Mouse (Mus musculus) ES-E14 (cell line): Measurements from ENCODE around the gene Gm13275.
"Not testable (repeated sequence)": the region's sequence is repeated elsewhere in the genome, so short reads cannot be mapped to it uniquely, and the experiment has no call there.

Source experiments
- CHD2 ChIP-seq: IDR thresholded peaks from 2 replicates; pipeline ENCODE4 v1.6.1; 2014; ENCODE audit warnings: mild to moderate bottlenecking, low read depth, low read length, inconsistent platforms
- HCFC1 ChIP-seq: IDR thresholded peaks from 2 replicates; pipeline ENCODE4 v1.6.1; 2012; ENCODE audit warnings: low read length, inconsistent platforms, borderline replicate concordance; ENCODE audit not compliant: insufficient read depth
- MAFK ChIP-seq: IDR thresholded peaks from 2 replicates; pipeline ENCODE4 v1.6.1; 2014; ENCODE audit warnings: mild to moderate bottlenecking, low read depth, low read length, inconsistent platforms; ENCODE audit not compliant: insufficient read depth
- ZC3H11A ChIP-seq: IDR thresholded peaks from 2 replicates; pipeline ENCODE4 v1.6.1; 2012; ENCODE audit warnings: low read depth, mild to moderate bottlenecking, inconsistent platforms, low read length, borderline replicate concordance
- ZNF384 ChIP-seq: IDR thresholded peaks from 2 replicates; pipeline ENCODE4 v1.6.1; 2012; ENCODE audit warnings: low read depth, low read length, inconsistent platforms

- not testable (repeated sequence) for TF ChIP-seq ZNF384, MAFK, HCFC1, ZC3H11A, CHD2
Observed at GRCm38 (mm10) chr4:88799365-88799764, 5.1 kb downstream of the Gm13275 start, which contains the start of gene Gm13285.
